Mouse (Mus musculus): ENCODE measurements around the gene Bpifa5. TPM values are rescaled to one million over a fixed set of nuclear protein-coding genes. Genes with fewer than 3 reads are reported as not detected.
"Not testable (repeated sequence)": the region's sequence is repeated elsewhere in the genome, so short reads cannot be mapped to it uniquely, and the experiment has no call there.

The Bpifa5 gene
- polyA plus RNA-seq, 1 experiment from 2014 or later, result not detected

GRCm38 (mm10) chr2:154183061-154183460 lies 20.7 kb downstream of the Bpifa5 start:
- H3K9ac ChIP-seq; H3K27ac ChIP-seq (replicated peaks); ATAC-seq (ENCODE audit: insufficient read depth); H3K4me2 ChIP-seq; H3K9me3 ChIP-seq (replicated peaks); H3K27me3 ChIP-seq; H3K36me3 ChIP-seq (replicated peaks); H3K4me1 ChIP-seq (replicated peaks); H3K4me3 ChIP-seq (replicated peaks): not testable (repeated sequence)
- 51% methylated on average over 4 of the region's 4 CpGs for WGBS (ENCODE audit: insufficient replicate concordance)

DNA sequence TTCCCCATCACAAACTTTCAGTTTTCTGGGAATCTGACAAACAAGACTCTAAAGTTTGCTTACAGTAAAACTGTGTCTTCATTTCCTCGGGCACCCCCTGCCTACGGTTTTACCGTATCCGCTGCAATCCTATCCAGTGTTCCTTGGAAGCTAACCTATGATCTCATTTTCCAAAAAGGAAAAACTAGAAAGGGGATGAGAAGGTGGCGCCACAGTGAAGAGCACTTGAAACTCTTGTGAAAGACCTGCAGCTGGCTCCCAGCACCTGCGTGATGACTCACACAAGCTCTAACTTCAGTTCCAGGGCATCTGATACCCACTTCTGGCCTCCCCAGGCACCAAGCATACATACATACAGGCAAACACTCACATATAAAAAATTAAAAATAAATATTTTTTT lies 22.9 kb downstream of the Bpifa5 start:
- H3K9me3 ChIP-seq (replicated peaks), result no peaks in the 10 kb centered on the region
- H3K9ac ChIP-seq, result no peak overlapping the region
- H3K27me3 ChIP-seq, result no peaks in the 10 kb centered on the region
- ATAC-seq (ENCODE audit: insufficient read depth), result no peak
- H3K4me1 ChIP-seq (replicated peaks), result no peaks in the 10 kb centered on the region
- 71% methylated on average over 6 of the region's 6 CpGs for WGBS (ENCODE audit: insufficient replicate concordance)
- no peak overlapping the region for H3K4me3 ChIP-seq (replicated peaks)
- H3K36me3 ChIP-seq (replicated peaks), result no peaks in the 10 kb centered on the region
- no peak overlapping the region for H3K27ac ChIP-seq (replicated peaks)
- H3K4me2 ChIP-seq, result no peak overlapping the region

- Histone ChIP-seq H3K9ac (no peak overlapping the region), H3K36me3 (replicated peaks) (no peaks in the 10 kb centered on the region), H3K4me3 (replicated peaks) (no peak overlapping the region), H3K4me1 (replicated peaks) (no peaks in the 10 kb centered on the region), H3K9me3 (replicated peaks) (no peaks in the 10 kb centered on the region), H3K27ac (replicated peaks) (no peak overlapping the region), H3K27me3 (no peaks in the 10 kb centered on the region), H3K4me2 (no peak overlapping the region)
- ATAC-seq (ENCODE audit: insufficient read depth), result no peak
- 52% methylated on average over 3 of the region's 3 CpGs for WGBS (ENCODE audit: insufficient replicate concordance)
Observed at GRCm38 (mm10) chr2:154185748-154186147, 23.3 kb downstream of the Bpifa5 start.

DNA sequence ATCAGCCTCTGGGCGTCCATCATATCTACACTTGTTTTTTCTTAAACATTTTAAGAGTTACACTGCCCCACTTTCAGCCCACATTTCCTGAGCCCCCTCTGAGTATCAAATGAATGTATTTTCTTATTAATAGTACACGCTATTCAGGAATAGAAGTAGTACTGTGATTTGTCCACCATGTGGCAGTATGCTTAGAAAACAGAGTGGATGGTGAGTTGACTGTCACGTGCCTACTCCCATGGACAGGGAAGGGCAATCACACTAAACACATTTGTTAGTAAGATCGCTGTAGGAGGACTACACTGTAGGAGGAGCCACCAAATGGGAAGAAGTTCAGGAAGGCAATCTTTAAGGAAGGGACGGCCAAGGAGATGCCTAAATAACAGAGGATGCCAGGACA lies 25.1 kb downstream of the Bpifa5 start:
- no peaks in the 10 kb centered on the region for H3K27me3 ChIP-seq
- H3K9ac ChIP-seq, result no peak overlapping the region
- no peaks in the 10 kb centered on the region for H3K4me1 ChIP-seq (replicated peaks)
- H3K9me3 ChIP-seq (replicated peaks), result no peaks in the 10 kb centered on the region
- H3K27ac ChIP-seq (replicated peaks), result no peak overlapping the region
- no peaks in the 10 kb centered on the region for H3K36me3 ChIP-seq (replicated peaks)
- H3K4me3 ChIP-seq (replicated peaks), result no peak overlapping the region
- 30% methylated on average over 5 of the region's 5 CpGs for WGBS (ENCODE audit: insufficient replicate concordance)
- no peak for ATAC-seq (ENCODE audit: insufficient read depth)
- no peak overlapping the region for H3K4me2 ChIP-seq

GRCm38 (mm10) chr2:154189877-154190434 lies 27.5 kb downstream of the Bpifa5 start:
- no peaks in the 10 kb centered on the region for H3K36me3 ChIP-seq (replicated peaks)
- no peak overlapping the region for H3K4me3 ChIP-seq (replicated peaks)
- WGBS (ENCODE audit: insufficient replicate concordance), result 58% methylated on average over 7 of the region's 7 CpGs
- no peak for ATAC-seq (ENCODE audit: insufficient read depth)
- H3K4me1 ChIP-seq (replicated peaks), result no peaks in the 10 kb centered on the region
- H3K27ac ChIP-seq (replicated peaks), result no peak overlapping the region
- no peak overlapping the region for H3K9ac ChIP-seq
- H3K4me2 ChIP-seq, result no peak overlapping the region
- no peaks in the 10 kb centered on the region for H3K9me3 ChIP-seq (replicated peaks)
- H3K27me3 ChIP-seq, result no peaks in the 10 kb centered on the region

DNA sequence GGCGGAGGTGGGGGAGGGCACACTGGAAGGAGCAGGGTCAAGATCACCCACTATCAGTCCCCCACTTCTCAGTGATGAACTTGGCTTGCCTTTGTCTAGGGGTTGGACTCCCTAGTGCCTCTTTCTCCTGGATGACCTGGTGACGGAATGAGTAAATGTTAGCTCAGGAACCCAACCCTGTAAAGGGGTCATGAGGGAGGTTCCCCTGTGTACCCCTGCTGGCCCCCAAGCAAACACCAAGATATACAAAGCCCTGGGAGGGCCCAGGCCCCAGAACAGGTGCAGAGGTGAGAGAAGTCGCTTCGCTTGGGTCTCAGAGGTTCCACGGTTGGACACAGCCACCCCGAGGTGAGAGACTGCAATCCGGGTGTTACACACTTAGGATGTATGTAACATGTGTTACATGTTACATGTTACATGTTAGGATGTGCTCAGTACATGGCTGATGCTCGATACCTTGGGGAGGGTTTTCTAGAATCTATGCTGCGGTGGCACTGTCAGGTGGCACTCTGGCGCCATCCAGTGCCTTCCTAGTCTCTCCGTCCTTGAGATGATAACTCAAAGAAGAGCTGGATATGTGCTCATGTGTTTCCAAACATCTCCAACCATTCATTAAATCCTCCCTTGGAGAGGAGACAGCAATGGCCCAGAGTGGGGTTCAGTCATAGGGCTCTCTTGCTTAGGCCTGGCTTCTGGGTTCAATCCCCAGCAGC lies 28.3 kb downstream of the Bpifa5 start, which contains the start of gene Bpifb1:
Gene Bpifb1, plus strand, starts transcription at position 273 of the 713 bp plus-strand sequence.
- Histone ChIP-seq H3K27ac (replicated peaks) (no peak within 1 kb of the TSS), H3K4me3 (replicated peaks) (no peak within 1 kb of the TSS)
- 64% methylated on average over 11 of the region's 11 CpGs for WGBS (ENCODE audit: insufficient replicate concordance)

DNA sequence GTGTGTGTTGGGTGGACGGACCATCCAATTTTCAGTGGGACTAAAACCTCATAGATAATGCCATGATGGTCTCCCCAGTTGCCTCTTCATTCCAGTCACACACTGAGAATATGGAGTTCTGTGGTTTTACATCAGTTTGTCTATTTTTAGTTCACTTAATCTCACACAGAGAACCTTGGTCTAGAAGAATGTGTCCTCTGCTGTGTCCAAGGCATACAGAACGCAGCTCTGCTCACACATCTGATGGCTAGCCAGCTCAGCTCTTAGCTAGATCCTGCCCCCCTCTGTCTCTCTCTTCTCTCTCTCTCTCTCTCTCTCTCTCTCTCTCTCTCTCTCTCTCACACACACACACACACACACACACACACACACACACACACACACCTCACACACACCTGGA lies 29.7 kb downstream of the Bpifa5 start:
- no peak for ATAC-seq (ENCODE audit: insufficient read depth)
- H3K9ac ChIP-seq, result no peak overlapping the region
- WGBS (ENCODE audit: insufficient replicate concordance), result 57% methylated on average over 2 of the region's 2 CpGs
- no peak overlapping the region for H3K4me3 ChIP-seq (replicated peaks)
- H3K27me3 ChIP-seq, result no peaks in the 10 kb centered on the region
- H3K4me2 ChIP-seq, result no peak overlapping the region
- no peaks in the 10 kb centered on the region for H3K9me3 ChIP-seq (replicated peaks)
- H3K27ac ChIP-seq (replicated peaks), result no peak overlapping the region
- no peaks in the 10 kb centered on the region for H3K4me1 ChIP-seq (replicated peaks)
- H3K36me3 ChIP-seq (replicated peaks), result no peaks in the 10 kb centered on the region

More for the DNA sequence above, 28.3 kb downstream of the Bpifa5 start, which contains the start of gene Bpifb1:
- ATAC-seq (ENCODE audit: insufficient read depth), result no peak
- no peaks in the 10 kb centered on the region for H3K36me3 ChIP-seq (replicated peaks)
- no peaks in the 10 kb centered on the region for H3K9me3 ChIP-seq (replicated peaks)
- H3K4me2 ChIP-seq, result no peak within 1 kb of the TSS
- no peak within 1 kb of the TSS for H3K9ac ChIP-seq
- no peaks in the 10 kb centered on the region for H3K27me3 ChIP-seq
- no peaks in the 10 kb centered on the region for H3K4me1 ChIP-seq (replicated peaks)

GRCm38 (mm10) chr2:154193071-154193470 lies 30.7 kb downstream of the Bpifa5 start:
- 61% methylated on average over 4 of the region's 4 CpGs for WGBS (ENCODE audit: insufficient replicate concordance)
- no peak overlapping the region for H3K4me2 ChIP-seq
- H3K27ac ChIP-seq (replicated peaks), result no peak overlapping the region
- no peaks in the 10 kb centered on the region for H3K9me3 ChIP-seq (replicated peaks)
- no peak overlapping the region for H3K4me3 ChIP-seq (replicated peaks)
- no peak overlapping the region for H3K9ac ChIP-seq
- ATAC-seq (ENCODE audit: insufficient read depth), result no peak
- H3K4me1 ChIP-seq (replicated peaks), result no peaks in the 10 kb centered on the region
- H3K27me3 ChIP-seq, result no peaks in the 10 kb centered on the region
- H3K36me3 ChIP-seq (replicated peaks), result no peaks in the 10 kb centered on the region

GRCm38 (mm10) chr2:154193994-154194504 lies 31.6 kb downstream of the Bpifa5 start:
- no peak overlapping the region for H3K4me2 ChIP-seq
- no peaks in the 10 kb centered on the region for H3K27me3 ChIP-seq
- 46% methylated on average over 5 of the region's 5 CpGs for WGBS (ENCODE audit: insufficient replicate concordance)
- no peaks in the 10 kb centered on the region for H3K4me1 ChIP-seq (replicated peaks)
- H3K27ac ChIP-seq (replicated peaks), result no peak overlapping the region
- H3K9me3 ChIP-seq (replicated peaks), result no peaks in the 10 kb centered on the region
- ATAC-seq (ENCODE audit: insufficient read depth), result no peak
- no peak overlapping the region for H3K4me3 ChIP-seq (replicated peaks)
- no peak overlapping the region for H3K9ac ChIP-seq
- H3K36me3 ChIP-seq (replicated peaks), result no peaks in the 10 kb centered on the region

- H3K9me3 ChIP-seq (replicated peaks), result no peaks in the 10 kb centered on the region
- no peak overlapping the region for H3K9ac ChIP-seq
- 65% methylated on average over 9 of the region's 9 CpGs for WGBS (ENCODE audit: insufficient replicate concordance)
- no peak overlapping the region for H3K4me3 ChIP-seq (replicated peaks)
- no peak overlapping the region for H3K27ac ChIP-seq (replicated peaks)
- no peaks in the 10 kb centered on the region for H3K27me3 ChIP-seq
- no peaks in the 10 kb centered on the region for H3K36me3 ChIP-seq (replicated peaks)
- H3K4me1 ChIP-seq (replicated peaks), result no peaks in the 10 kb centered on the region
- no peak for ATAC-seq (ENCODE audit: insufficient read depth)
- H3K4me2 ChIP-seq, result no peak overlapping the region
Observed at GRCm38 (mm10) chr2:154197036-154197435, 34.6 kb downstream of the Bpifa5 start.

DNA sequence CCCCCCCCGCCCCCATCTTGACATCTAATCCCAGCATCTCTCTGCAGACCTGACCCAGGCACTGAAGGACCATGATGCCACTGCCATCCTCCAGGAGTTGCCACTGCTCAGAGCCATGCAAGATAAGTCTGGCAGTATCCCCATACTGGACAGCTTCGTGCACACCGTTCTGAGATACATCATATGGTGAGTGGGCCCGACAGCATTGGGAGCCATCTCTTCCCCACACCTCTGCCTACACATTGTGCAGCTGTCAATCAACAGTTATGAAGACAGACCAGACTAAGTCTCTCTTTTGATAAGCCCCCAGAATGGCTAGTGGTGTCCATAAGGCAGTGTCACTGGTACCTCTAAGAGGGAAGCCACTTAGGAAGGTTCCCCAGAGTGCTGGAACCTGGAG lies 42.2 kb downstream of the Bpifa5 start:
- Histone ChIP-seq H3K4me3 (replicated peaks) (no peak overlapping the region), H3K9me3 (replicated peaks) (no peaks in the 10 kb centered on the region), H3K9ac (no peak overlapping the region), H3K27ac (replicated peaks) (no peak overlapping the region), H3K36me3 (replicated peaks) (no peaks in the 10 kb centered on the region), H3K4me2 (no peak overlapping the region), H3K4me1 (replicated peaks) (no peaks in the 10 kb centered on the region), H3K27me3 (no peaks in the 10 kb centered on the region)
- ATAC-seq (ENCODE audit: insufficient read depth), result no peak
- 63% methylated on average over 4 of the region's 4 CpGs for WGBS (ENCODE audit: insufficient replicate concordance)

Data from liver, embryonic 15.5 days (tissue).